Mouse (Mus musculus): ENCODE results near the gene Trim25. TPM values are rescaled to one million over a fixed set of nuclear protein-coding genes. Genes with fewer than 3 reads are reported as not detected.

Trim25 gene
- polyA plus RNA-seq, 1 experiment from 2014 or later = 23.2 TPM

GRCm38 (mm10) chr11:89006404-89006803 lies 7.2 kb downstream of the Trim25 start:
- Histone ChIP-seq H3K27me3 (replicated peaks; ENCODE audit: control insufficient read depth, insufficient read depth, low read length) (no peaks in the 10 kb centered on the region), H3K27ac (ENCODE audit: low read depth) (no peak overlapping the region), H3K4me1 (replicated peaks; ENCODE audit: control insufficient read depth, insufficient read depth, low read length) (peaks cover 15% of the 10 kb centered on the region; the same call in 1 of the 2 replicates), H3K36me3 (ENCODE audit: control insufficient read depth, insufficient read depth, low read length) (peaks cover 28% of the 10 kb centered on the region; the same call in 1 of the 2 replicates), H3K9ac (ENCODE audit: low read length) (no peak overlapping the region), H3K4me3 (ENCODE audit: low read depth, low read length) (no peak overlapping the region), H3K9me3 (ENCODE audit: control insufficient read depth, low read length) (no peaks in the 10 kb centered on the region), H3K4me2 (ENCODE audit: low read length) (no peak overlapping the region)
- DNase-seq (ENCODE audit: low spot score) (no peak), ATAC-seq (replicated peaks; ENCODE audit: low FRiP score, low TSS enrichment, low read depth) (no peak)

- 85% methylated on average over 3 of the region's 3 CpGs for WGBS
- ATAC-seq (replicated peaks; ENCODE audit: low FRiP score, low TSS enrichment, low read depth) (no peak), DNase-seq (ENCODE audit: low spot score) (no peak)
- Histone ChIP-seq H3K9ac (ENCODE audit: low read length) (no peak overlapping the region), H3K9me3 (ENCODE audit: control insufficient read depth, low read length) (no peaks in the 10 kb centered on the region), H3K36me3 (ENCODE audit: control insufficient read depth, insufficient read depth, low read length) (peaks cover 39% of the 10 kb centered on the region), H3K4me2 (ENCODE audit: low read length) (no peak overlapping the region), H3K27me3 (replicated peaks; ENCODE audit: control insufficient read depth, insufficient read depth, low read length) (no peaks in the 10 kb centered on the region), H3K4me3 (ENCODE audit: low read depth, low read length) (no peak overlapping the region), H3K4me1 (replicated peaks; ENCODE audit: control insufficient read depth, insufficient read depth, low read length) (peaks cover 13% of the 10 kb centered on the region; the same call in 1 of the 2 replicates), H3K27ac (ENCODE audit: low read depth) (no peak overlapping the region)
Measured at GRCm38 (mm10) chr11:89007582-89007981, 8.4 kb downstream of the Trim25 start.

- Histone ChIP-seq H3K4me1 (replicated peaks; ENCODE audit: control insufficient read depth, insufficient read depth, low read length) (no peaks in the 10 kb centered on the region), H3K27me3 (replicated peaks; ENCODE audit: control insufficient read depth, insufficient read depth, low read length) (no peaks in the 10 kb centered on the region), H3K9me3 (ENCODE audit: control insufficient read depth, low read length) (no peaks in the 10 kb centered on the region), H3K27ac (ENCODE audit: low read depth) (no peak overlapping the region), H3K9ac (ENCODE audit: low read length) (no peak overlapping the region), H3K4me2 (ENCODE audit: low read length) (no peak overlapping the region), H3K4me3 (ENCODE audit: low read depth, low read length) (no peak overlapping the region), H3K36me3 (ENCODE audit: control insufficient read depth, insufficient read depth, low read length) (peaks cover 51% of the 10 kb centered on the region)
- no peak for DNase-seq (ENCODE audit: low spot score)
- ATAC-seq (replicated peaks; ENCODE audit: low FRiP score, low TSS enrichment, low read depth) = no peak
- 89% methylated on average over 9 of the region's 9 CpGs for WGBS
Measured at GRCm38 (mm10) chr11:89009066-89009465, 9.9 kb downstream of the Trim25 start.

GRCm38 (mm10) chr11:89009496-89009895 lies 10.3 kb downstream of the Trim25 start:
- H3K4me3 ChIP-seq (ENCODE audit: low read depth, low read length) = no peak overlapping the region
- H3K9ac ChIP-seq (ENCODE audit: low read length) = no peak overlapping the region
- no peaks in the 10 kb centered on the region for H3K27me3 ChIP-seq (replicated peaks; ENCODE audit: control insufficient read depth, insufficient read depth, low read length)
- no peaks in the 10 kb centered on the region for H3K4me1 ChIP-seq (replicated peaks; ENCODE audit: control insufficient read depth, insufficient read depth, low read length)
- no peak overlapping the region for H3K4me2 ChIP-seq (ENCODE audit: low read length)
- H3K36me3 ChIP-seq (ENCODE audit: control insufficient read depth, insufficient read depth, low read length) = peaks cover 51% of the 10 kb centered on the region
- ATAC-seq (replicated peaks; ENCODE audit: low FRiP score, low TSS enrichment, low read depth) (no peak), DNase-seq (ENCODE audit: low spot score) (no peak)
- no peaks in the 10 kb centered on the region for H3K9me3 ChIP-seq (ENCODE audit: control insufficient read depth, low read length)
- H3K27ac ChIP-seq (ENCODE audit: low read depth) = no peak overlapping the region
- WGBS = 73% methylated on average over 7 of the region's 7 CpGs

GRCm38 (mm10) chr11:89012241-89012640 lies 13.1 kb downstream of the Trim25 start:
- Histone ChIP-seq H3K27ac (ENCODE audit: low read depth) (no peak overlapping the region), H3K4me2 (ENCODE audit: low read length) (no peak overlapping the region), H3K36me3 (ENCODE audit: control insufficient read depth, insufficient read depth, low read length) (peaks cover 64% of the 10 kb centered on the region), H3K4me3 (ENCODE audit: low read depth, low read length) (no peak overlapping the region), H3K4me1 (replicated peaks; ENCODE audit: control insufficient read depth, insufficient read depth, low read length) (no peaks in the 10 kb centered on the region), H3K9me3 (ENCODE audit: control insufficient read depth, low read length) (no peaks in the 10 kb centered on the region), H3K27me3 (replicated peaks; ENCODE audit: control insufficient read depth, insufficient read depth, low read length) (no peaks in the 10 kb centered on the region), H3K9ac (ENCODE audit: low read length) (no peak overlapping the region)
- 87% methylated on average over 5 of the region's 5 CpGs for WGBS
- ATAC-seq (replicated peaks; ENCODE audit: low FRiP score, low TSS enrichment, low read depth) (no peak), DNase-seq (ENCODE audit: low spot score) (no peak)

GRCm38 (mm10) chr11:89017514-89018182 lies 18.5 kb downstream of the Trim25 start:
- Histone ChIP-seq H3K4me1 (replicated peaks; ENCODE audit: control insufficient read depth, insufficient read depth, low read length) (no peaks in the 10 kb centered on the region), H3K9me3 (ENCODE audit: control insufficient read depth, low read length) (no peaks in the 10 kb centered on the region), H3K4me2 (ENCODE audit: low read length) (no peak overlapping the region), H3K27ac (ENCODE audit: low read depth) (no peak overlapping the region), H3K9ac (ENCODE audit: low read length) (no peak overlapping the region), H3K4me3 (ENCODE audit: low read depth, low read length) (no peak overlapping the region), H3K27me3 (replicated peaks; ENCODE audit: control insufficient read depth, insufficient read depth, low read length) (no peaks in the 10 kb centered on the region), H3K36me3 (ENCODE audit: control insufficient read depth, insufficient read depth, low read length) (peaks cover 46% of the 10 kb centered on the region)
- ATAC-seq (replicated peaks; ENCODE audit: low FRiP score, low TSS enrichment, low read depth) (no peak), DNase-seq (ENCODE audit: low spot score) (no peak)
- WGBS = 80% methylated on average over 9 of the region's 9 CpGs

- H3K36me3 ChIP-seq (ENCODE audit: control insufficient read depth, insufficient read depth, low read length) = peaks cover 23% of the 10 kb centered on the region
- H3K4me2 ChIP-seq (ENCODE audit: low read length) = no peak overlapping the region
- peaks cover 8% of the 10 kb centered on the region for H3K4me1 ChIP-seq (replicated peaks; ENCODE audit: control insufficient read depth, insufficient read depth, low read length)
- no peak for DNase-seq (ENCODE audit: low spot score)
- no peaks in the 10 kb centered on the region for H3K27me3 ChIP-seq (replicated peaks; ENCODE audit: control insufficient read depth, insufficient read depth, low read length)
- no peak overlapping the region for H3K4me3 ChIP-seq (ENCODE audit: low read depth, low read length)
- no peaks in the 10 kb centered on the region for H3K9me3 ChIP-seq (ENCODE audit: control insufficient read depth, low read length)
- H3K27ac ChIP-seq (ENCODE audit: low read depth) = no peak overlapping the region
- H3K9ac ChIP-seq (ENCODE audit: low read length) = no peak overlapping the region
- ATAC-seq (replicated peaks; ENCODE audit: low FRiP score, low TSS enrichment, low read depth) = no peak
- WGBS = 70% methylated on average over 9 of the region's 9 CpGs
Measured at GRCm38 (mm10) chr11:89020681-89021305, 21.6 kb downstream of the Trim25 start.

- WGBS = 69% methylated on average over 7 of the region's 7 CpGs
- no peaks in the 10 kb centered on the region for H3K27me3 ChIP-seq (replicated peaks; ENCODE audit: control insufficient read depth, insufficient read depth, low read length)
- no peaks in the 10 kb centered on the region for H3K9me3 ChIP-seq (ENCODE audit: control insufficient read depth, low read length)
- H3K4me1 ChIP-seq (replicated peaks; ENCODE audit: control insufficient read depth, insufficient read depth, low read length) = peaks cover 8% of the 10 kb centered on the region
- ATAC-seq (replicated peaks; ENCODE audit: low FRiP score, low TSS enrichment, low read depth) = no peak
- no peak overlapping the region for H3K4me3 ChIP-seq (ENCODE audit: low read depth, low read length)
- no peak for DNase-seq (ENCODE audit: low spot score)
- no peak overlapping the region for H3K9ac ChIP-seq (ENCODE audit: low read length)
- H3K4me2 ChIP-seq (ENCODE audit: low read length) = no peak overlapping the region
- peaks cover 16% of the 10 kb centered on the region for H3K36me3 ChIP-seq (ENCODE audit: control insufficient read depth, insufficient read depth, low read length)
- peak overlapping the region; percentile 23; the same call in 1 of the 2 replicates for H3K27ac ChIP-seq (ENCODE audit: low read depth)
Measured at GRCm38 (mm10) chr11:89021687-89022086, 22.5 kb downstream of the Trim25 start.
